Mouse (Mus musculus) left cerebral cortex, adult 11 months (tissue): ENCODE measurements around the gene Itpka.

Source experiments
- DNase-seq: peaks from one replicate; pipeline ENCODE4 v3.0.0; 2022; ENCODE audit warnings: low spot score

The Itpka gene

DNA sequence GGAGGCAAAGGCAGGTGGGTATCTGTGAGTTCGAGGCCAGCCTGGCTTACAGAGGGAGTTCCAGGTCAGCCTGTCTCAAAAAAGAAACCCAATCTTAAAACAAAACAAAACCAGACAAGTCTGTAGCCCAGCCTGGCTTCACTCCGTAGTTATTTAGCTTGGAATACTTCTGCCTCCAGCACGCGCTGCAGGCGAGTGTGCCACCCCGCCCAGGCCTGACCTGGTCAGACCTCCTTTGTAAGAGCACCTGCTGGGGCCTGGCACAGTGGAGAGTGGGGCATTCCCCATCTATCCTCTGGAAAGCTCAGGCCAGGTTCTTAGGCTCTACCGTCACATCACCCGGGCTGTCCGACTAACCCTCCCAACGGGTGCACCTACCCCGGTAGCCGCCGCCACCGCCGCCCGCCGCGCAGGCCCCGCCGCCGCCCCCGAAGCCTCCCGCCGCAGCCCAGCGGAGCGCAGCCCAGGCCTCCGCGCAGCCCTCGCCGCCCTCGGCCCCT lies 15.5 kb downstream of the Itpka start:
- DNase-seq, result no peak

DNA sequence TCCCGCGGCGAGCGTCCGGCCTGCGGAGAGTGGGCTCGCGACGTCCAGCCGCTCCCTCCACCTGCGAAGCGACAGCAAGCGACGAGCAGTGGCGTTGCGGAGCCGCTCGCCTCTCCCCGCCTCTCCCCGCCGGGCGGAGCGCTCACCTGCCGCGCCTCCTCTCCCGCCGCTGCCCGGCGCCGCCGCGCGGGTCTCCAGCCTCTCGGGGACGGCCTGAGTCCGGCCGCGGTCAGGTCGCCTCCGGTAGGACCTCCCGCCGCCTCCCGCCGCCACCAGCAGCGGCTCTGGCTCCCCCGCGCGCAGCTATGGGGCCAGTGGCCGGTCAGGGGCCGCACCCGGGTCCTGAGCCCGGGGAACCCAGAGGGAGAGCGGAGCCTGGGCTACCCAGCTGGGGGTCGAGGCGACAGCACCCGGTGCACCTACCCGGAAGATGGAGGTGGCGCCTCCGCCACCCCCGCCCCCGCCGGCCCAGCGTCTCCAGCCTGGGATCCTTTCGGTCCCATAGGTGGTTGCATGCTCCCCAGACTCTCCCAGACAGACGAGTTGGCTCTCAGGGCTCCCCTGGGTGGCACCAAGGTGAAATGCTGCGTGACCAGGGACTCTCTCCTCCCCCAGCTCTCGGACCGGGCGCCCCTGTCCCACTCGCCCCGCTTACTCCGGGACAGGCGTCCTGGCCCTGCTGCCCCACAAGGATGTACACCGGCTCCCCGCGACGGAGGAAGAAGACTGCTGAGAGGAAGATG lies 16.1 kb downstream of the Itpka start:
- no peak for DNase-seq

DNA sequence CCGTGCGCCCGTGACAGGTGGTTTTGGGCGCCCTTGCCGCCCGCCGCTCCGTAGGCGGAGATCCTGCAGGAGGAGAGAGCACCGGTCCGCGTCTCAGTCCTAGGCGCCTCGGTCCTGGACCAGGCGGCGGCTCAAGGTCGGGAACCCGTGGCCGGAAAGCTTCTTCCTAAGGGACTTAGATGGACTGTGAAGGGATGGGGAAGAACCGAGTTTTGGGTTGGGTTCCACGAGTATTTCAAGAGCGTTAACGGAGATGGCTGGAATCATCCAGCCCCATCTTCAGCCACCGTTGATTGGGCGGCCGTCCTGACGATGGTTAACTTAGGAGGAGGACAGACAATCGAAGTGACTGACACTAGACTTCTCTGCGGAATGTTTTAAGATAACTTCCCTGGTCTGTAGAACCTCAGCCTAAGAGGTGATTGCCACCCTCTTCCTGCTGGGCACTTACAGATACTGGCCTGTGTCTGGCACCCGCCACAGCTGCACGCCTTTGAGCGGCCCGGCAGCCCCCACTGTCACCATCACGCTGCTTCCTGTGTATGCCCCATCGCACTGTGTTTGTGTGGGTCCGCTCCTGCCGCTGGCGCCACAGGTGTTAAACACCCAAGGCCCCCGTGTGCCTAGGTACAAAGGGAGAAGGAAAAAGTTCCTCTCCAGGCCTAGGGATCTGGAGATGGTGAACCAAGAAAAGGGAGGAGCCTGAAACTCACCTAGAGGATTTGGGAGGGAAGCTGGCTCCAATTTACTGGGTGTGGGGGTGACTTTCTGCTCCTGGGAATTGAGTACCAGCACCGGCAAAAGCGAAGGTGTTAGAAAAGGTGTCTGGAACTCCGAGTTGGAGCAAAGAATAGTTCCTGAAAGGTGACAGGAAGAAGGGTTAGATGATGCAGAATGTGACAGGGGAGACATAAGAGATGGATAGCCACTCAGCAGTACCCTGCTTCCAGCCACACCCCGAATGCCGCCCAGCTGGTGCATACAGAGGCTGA lies 17.0 kb downstream of the Itpka start:
- no peak for DNase-seq

DNA sequence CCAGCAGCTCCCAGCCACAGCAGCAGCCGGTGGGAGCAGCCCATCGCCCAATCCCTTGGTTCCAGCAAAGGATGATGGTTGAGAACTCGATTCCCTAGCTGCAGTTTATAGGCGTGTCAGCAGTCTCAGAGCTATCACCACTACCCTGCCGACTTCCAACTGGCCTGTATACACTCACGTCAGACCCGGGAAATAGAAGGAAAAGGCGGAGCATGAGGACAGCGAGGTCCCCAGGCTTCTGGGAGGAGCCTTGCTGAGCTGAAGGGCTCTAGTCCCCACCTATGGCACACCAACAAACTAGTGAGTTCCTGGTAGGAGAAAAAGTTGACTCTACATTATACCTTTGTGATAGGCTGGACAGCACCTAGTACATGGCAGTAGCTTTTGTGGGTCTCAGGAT lies 18.1 kb downstream of the Itpka start, which contains the start of gene Ltk:
TSS of gene Ltk (minus strand) at position 181 of the 400 bp plus-strand sequence.
- no peak for DNase-seq

DNA sequence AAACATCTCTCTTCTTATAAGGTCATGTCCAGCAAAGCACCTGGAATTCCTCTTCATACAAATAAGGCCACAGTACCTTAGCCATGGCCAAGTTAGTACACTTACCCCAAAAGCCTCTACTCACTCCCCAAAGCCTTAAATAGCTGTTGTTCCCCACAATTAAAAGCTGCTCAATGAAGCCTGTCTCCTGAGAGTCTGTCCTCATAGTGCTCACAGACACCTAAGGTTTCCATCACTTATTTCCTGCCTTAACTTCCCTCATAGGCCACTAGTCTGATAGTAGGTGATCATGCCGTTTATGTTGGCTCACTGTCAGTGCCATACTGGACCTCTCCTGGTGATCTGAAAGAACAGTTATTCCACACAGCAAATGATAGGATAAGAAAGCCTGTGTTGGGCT lies 20.1 kb downstream of the Itpka start:
- no peak for DNase-seq

DNA sequence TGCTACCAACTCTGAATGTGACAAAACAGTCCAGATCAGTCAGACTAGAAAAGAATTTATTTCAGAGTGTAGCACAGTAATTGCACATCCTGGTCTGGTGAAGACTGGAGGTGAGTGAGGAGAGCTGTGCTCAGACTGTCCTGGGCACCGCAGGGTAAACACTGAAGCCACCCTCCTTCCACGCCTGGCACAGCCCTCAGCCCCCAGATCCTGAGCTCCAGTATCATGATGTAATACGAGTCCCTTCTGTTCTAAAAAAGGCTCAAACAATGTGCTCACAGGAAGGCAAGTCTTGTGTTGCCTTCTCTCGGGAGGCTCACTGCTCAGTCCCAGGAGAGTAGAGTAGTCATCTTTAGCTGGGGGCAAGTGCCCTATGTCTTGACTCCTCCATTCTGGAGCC lies 21.8 kb downstream of the Itpka start:
- no peak for DNase-seq

DNA sequence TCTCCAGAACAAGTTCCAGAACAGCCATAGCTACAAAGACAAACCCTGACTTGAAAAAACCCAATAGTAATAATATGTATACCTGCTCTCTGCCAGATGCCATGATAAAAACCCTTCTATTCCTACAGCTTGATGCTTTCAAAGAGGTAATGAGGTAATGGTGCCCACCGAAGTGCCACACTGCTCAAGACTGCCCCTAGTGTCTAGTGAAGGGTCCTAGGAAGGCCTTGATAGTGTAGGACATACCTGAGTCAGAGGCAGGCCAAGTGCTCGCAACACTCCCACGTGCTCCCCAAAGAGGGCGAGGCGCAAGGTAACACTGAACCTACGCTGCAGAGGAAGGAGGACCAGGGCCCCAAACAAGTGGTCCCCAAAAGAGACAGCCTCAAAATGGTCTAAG lies 25.1 kb downstream of the Itpka start:
- DNase-seq, result no peak

DNA sequence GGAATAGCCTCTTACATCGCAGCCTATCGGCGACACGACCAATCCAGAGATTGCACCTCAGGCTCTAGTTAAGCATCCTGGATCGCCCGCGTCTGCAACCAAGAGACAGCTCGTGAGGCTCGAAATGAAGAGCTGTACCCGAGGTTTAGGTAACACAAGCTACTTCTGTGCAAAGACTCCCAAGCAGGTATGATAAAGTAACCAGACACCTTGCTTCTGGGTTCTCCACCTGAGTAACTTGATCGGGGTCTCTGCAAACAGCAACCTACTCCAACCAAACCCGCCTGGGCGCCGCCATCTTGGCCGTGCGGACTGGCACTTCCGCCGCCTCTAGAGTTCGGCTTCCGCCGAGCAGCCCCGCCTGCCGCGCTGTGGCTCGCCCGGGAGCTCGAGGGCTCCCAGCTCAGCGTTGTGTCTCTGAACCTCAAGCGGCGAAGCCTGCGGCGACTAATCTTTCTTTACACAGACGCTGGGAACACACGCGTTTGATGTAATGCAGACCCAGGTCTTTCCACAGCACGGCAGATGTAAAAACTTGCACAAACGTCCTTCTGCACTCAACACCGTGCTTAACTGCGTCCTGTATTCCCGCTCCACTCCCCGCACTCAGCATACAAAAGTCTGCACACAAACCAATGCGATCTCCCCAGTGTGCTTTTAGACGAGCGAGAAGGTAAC lies 45.2 kb downstream of the Itpka start, which contains the start of gene Rpap1:
TSS of gene Rpap1 (minus strand) at position 332 of the 678 bp plus-strand sequence.
- no peak for DNase-seq

DNA sequence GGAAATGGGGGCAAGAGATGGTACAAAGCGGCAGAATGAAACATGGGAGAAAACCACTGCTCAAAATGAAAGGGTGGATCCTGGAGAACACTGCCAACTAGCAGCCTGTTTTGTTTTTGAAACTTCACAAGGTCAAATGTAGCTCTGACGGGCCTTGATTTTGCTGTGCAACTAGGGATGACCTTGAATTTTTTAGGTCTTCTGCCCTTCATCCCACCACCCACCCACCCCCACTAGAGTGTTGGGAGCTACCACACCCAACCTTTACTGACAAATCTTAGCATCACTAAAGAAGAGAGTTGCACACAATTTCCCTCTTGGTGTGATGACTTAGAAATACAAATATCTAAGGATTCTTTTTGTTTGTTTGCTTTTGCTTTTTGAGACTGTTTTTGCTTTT lies 47.9 kb downstream of the Itpka start:
- no peak for DNase-seq

DNA sequence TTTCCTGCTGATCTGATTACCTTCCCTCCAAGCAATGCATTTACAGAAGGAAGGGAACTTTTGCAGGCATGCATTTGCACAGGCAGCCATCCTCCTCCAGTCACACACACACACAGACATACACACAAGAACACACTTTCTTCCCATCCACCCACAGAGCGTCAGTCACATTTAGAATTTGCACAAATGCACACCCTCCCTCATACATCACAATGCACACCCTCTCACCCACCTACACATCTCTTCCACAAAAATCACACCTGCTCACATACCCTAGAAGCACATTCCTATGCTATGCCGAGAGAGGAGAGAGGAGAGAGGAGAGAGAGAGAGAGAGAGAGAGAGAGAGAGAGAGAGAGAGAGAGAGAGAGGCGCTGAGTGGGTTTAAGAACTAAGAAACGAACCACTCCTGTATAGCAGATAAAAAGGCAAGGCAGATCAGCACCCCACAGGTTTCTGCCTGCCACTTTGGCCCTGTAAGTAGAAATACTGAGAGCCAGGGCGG lies 55.2 kb downstream of the Itpka start, which contains the start of gene Tyro3:
TSS of gene Tyro3 (plus strand) at position 455 of the 505 bp plus-strand sequence.
- DNase-seq, result no peak

DNA sequence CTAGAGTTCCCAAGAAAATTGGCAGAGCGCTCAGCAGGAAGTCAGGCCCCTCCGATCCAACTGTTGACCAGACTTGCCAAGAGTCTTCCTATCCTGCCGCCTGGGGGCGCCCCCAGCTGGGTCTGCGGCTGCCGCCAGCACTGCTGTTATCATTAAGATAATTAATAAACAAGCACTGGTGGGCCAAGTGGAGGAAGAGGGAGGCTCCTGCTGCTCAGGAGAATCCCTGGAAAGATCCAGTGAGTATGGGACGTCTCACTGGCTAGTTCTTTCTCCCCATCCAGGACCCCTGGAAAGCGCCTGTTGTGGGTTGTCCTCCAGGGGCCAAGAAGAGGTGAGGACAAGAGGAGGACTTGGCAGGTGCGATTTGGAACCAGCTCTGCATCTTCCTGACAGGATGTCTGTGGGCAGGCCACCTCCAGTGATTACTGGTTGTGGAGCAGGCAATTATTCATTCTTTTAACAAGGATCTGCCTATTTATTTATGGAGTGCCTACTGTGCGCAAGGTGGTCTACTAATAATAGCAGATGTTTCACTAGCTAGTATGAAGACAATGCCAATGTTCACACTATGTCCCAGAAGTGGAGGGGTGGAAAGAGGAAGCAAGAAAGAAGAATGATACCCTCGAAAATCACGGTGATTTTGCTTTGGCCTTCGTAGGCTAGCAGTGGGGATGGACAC lies 56.2 kb downstream of the Itpka start:
- no peak for DNase-seq

DNA sequence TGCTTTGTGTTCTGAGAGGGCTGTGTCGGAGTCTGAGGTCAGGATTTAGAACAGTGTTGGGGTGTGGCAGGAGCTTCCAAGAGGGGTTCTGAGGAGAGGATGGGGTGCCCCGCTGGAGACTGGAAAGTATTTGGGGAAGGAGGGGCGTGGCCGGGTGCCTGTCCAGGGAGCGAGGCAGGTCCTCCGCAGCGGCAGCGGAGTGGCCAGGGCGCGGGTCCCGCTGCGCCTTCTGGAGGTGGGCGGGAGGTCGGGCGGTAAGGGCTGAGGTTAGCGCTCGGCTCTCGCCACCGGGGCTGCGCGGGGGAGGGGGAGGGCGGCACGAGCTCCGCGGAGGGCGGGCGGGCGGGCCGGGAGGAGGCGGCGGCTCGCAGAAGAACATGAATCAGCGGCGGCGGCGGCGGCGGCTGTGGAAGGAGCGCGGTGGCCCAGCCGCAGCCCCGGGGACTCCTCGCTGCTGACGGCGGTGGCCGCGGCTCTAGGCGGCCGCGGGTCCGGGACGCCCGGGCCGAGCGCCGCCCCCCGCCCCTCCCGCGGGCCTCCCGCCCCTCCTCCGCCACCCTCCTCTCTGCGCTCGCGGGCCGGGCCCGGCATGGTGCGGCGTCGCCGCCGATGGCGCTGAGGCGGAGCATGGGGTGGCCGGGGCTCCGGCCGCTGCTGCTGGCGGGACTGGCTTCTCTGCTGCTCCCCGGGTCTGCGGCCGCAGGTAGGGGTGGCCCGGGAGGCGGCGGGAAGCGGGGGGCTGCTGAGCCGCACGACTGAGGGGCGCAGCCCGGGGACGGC lies 57.2 kb downstream of the Itpka start:
- DNase-seq, result no peak

DNA sequence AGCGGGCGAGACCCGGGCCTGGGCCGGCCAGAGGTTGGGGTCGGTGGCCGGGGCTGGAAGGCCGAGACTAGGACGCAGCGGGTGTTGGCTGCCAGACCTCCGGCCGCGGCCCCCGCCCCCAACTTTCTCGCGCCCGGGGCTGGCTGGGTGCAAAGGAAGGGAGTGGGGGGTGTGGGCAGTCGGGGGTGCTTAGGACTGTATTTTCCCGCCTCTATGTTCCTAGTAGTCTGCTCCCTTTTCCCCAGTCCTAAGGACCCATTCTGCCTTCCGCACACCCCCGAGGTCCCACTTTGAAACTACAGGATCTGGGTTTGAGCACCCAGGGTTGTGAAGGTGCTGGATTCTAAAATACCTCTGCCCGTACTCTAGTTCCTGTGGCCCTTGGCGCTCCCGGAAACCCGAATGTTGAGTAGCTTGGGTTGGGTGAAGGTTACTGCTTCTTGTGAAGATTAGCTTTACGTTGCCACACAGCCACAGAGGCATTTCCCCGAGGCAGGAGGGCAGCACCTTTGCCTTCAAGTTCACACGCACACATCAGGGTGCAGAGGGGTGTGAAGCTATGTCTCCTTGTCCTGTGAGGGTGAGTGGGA lies 57.9 kb downstream of the Itpka start:
- DNase-seq, result no peak
